Mouse (Mus musculus) gastrocnemius, postnatal 36 days (tissue): Measurements from ENCODE around the gene Pate4. TPM values are rescaled to one million over a fixed set of nuclear protein-coding genes. Genes with fewer than 3 reads are reported as not detected.

Experiments used
- total RNA-seq, 2 experiments: library from RNA; stranded (reverse); gene quantifications; 2 replicates each; pipeline ENCODE4 v1.2.3; 2021

The Pate4 gene
- total RNA-seq, 2 experiments from 2014 or later = not detected

Other genes starting within 250 kb of the Pate4 start
- 10 to 100 TPM; 12.8 to 14.0 TPM for gene Cdon, start 190.8 kb downstream of the Pate4 start, total RNA-seq
- gene Gm1113, start 93.7 kb downstream of the Pate4 start, total RNA-seq = not detected
- not detected for gene Ddx25, start 53.4 kb downstream of the Pate4 start, total RNA-seq
- gene Pus3, start 53.3 kb downstream of the Pate4 start, total RNA-seq = 1 to 10 TPM; 6.8 to 8.5 TPM
- gene Pate2, start 41.7 kb downstream of the Pate4 start, total RNA-seq = not detected
- gene Hyls1, start 41.5 kb downstream of the Pate4 start, total RNA-seq = under 1 TPM; 0.94 to 0.99 TPM
- not detected for gene Pate3, start 36.3 kb upstream of the Pate4 start, total RNA-seq
- gene Pate1, start 75.4 kb upstream of the Pate4 start, total RNA-seq = not detected
- not detected for gene Gm17677, start 129.1 kb upstream of the Pate4 start, total RNA-seq
- not detected for gene Gm17727, start 166.2 kb upstream of the Pate4 start, total RNA-seq
- not detected for gene Gm27235, start 178.2 kb upstream of the Pate4 start, total RNA-seq
- not detected for gene D730048I06Rik, start 178.2 kb upstream of the Pate4 start, total RNA-seq
- not detected for gene 9230110F15Rik, start 232.2 kb upstream of the Pate4 start, total RNA-seq